ENCODE assay signal across 15 mouse cellular contexts in the genomic region with DNA sequence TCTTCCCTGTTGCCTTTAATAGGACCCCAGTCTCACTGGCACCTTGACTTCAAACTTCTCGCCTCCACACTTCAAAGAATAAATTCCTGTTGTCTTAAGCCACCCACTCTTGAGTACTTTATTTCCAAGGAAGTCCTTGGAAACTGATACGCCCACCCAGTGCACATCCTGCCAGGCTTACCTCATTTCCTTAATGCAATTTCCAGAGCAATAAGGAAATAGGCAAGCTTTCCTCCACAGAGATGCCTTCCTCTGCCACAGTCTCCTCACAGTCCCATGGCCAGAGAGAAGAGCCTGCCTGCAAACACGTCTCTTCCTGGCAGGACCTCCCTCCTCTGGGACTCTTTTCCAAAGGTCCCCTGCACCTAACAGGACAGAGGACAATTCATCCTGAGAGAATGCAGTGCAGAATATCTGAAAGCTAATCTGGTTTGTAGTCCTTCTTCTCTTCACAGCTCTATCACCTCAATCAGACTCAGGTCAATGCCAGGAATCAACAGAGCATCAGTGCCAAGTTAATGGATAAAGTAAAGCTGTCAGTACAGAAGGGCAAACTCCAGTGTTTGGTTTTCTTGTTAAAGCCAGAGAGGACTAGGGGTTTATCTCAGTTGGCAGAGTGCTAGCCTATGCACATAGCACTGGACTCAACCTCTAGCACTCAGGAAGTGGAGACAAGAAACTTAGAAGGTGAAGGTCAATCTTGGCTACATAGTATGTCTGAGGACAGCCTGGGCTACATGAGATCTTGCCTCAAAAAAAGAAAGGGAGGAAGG.
A peak's percentile ranks its signal among the peaks of the same experiment; 100 is the strongest.
DNase-seq lines count a peak whose midpoint lies in the region; ATAC-seq and TF ChIP-seq lines count a peak whose summit lies in the region.
"Had no signal": no experiment of that assay in that cellular context is flagged by ENCODE, and none has a peak within 500 bp of the region (broad histone marks: within the 10 kb centered on the region; RNA-seq: fewer than 3 reads in every experiment).

No protein-coding gene starts in this region.

- H3K4me1 ChIP-seq in kidney, adult 2 months (ENCODE audit: control insufficient read depth, insufficient read depth, low read length) = peaks cover 24% of the 10 kb centered on the region
- peaks cover 26% of the 10 kb centered on the region for H3K4me1 ChIP-seq in heart, embryonic 15.5 days (replicated peaks)
- H3K4me1 ChIP-seq in kidney, embryonic 15.5 days = peaks cover 15% of the 10 kb centered on the region; the same call in 1 of the 2 replicates
- peaks cover 17% of the 10 kb centered on the region; the same call in 1 of the 2 replicates for H3K4me1 ChIP-seq in lung, postnatal 0 days (ENCODE audit: insufficient read depth, low read depth, low read length)
- H3K4me1 ChIP-seq: embryonic facial prominence, embryonic 10.5 days; neural tube, embryonic 12.5 days had no signal

- H3K36me3 ChIP-seq in kidney, adult 2 months (ENCODE audit: control insufficient read depth, insufficient read depth, low read length) = no peaks in the 10 kb centered on the region
- H3K36me3 ChIP-seq in heart, embryonic 15.5 days = no peaks in the 10 kb centered on the region
- no peaks in the 10 kb centered on the region for H3K36me3 ChIP-seq in kidney, embryonic 15.5 days
- H3K36me3 ChIP-seq in lung, postnatal 0 days (ENCODE audit: insufficient read depth, low read length) = no peaks in the 10 kb centered on the region
- H3K36me3 ChIP-seq: embryonic facial prominence, embryonic 10.5 days; neural tube, embryonic 12.5 days had no signal

- H3K27ac ChIP-seq in kidney, adult 2 months (ENCODE audit: insufficient read depth, low read depth, low read length) = peak overlapping the region; percentile 0; the same call in 1 of the 2 replicates
- H3K27ac ChIP-seq in heart, embryonic 15.5 days = peak overlapping the region; percentile 32; the same call in 1 of the 2 replicates
- H3K27ac ChIP-seq in kidney, embryonic 15.5 days = peak overlapping the region; percentile 60
- peak overlapping the region; percentile 57 for H3K27ac ChIP-seq in lung, postnatal 0 days (ENCODE audit: low read length)
- H3K27ac ChIP-seq: embryonic facial prominence, embryonic 10.5 days; macrophage; neural tube, embryonic 12.5 days had no signal

- 63% methylated on average over 3 of the region's 3 CpGs for WGBS in kidney, adult 2 months
- WGBS in heart, embryonic 15.5 days = 59% methylated on average over 3 of the region's 3 CpGs
- WGBS in kidney, embryonic 15.5 days = 56% methylated on average over 3 of the region's 3 CpGs
- 33% methylated on average over 3 of the region's 3 CpGs for WGBS in lung, postnatal 0 days

- H3K9ac ChIP-seq in heart, embryonic 15.5 days = no peak overlapping the region
- H3K9ac ChIP-seq in kidney, embryonic 15.5 days = no peak overlapping the region
- H3K9ac ChIP-seq in lung, postnatal 0 days (replicated peaks; ENCODE audit: low read depth) = no peak overlapping the region
- H3K9ac ChIP-seq: neural tube, embryonic 12.5 days had no signal

- ATAC-seq in heart, embryonic 15.5 days (replicated peaks; ENCODE audit: insufficient number of reproducible peaks, insufficient read depth, low FRiP score, low read depth) = no peak
- no peak for ATAC-seq in kidney, embryonic 15.5 days (replicated peaks; ENCODE audit: low FRiP score)
- peak; percentile 84 for ATAC-seq in lung, postnatal 0 days
- ATAC-seq: intestine, embryonic 16.5 days had no signal

- H3K9me3 ChIP-seq in heart, embryonic 15.5 days (replicated peaks) = no peaks in the 10 kb centered on the region
- no peaks in the 10 kb centered on the region for H3K9me3 ChIP-seq in kidney, embryonic 15.5 days (replicated peaks)
- H3K9me3 ChIP-seq in lung, postnatal 0 days (ENCODE audit: low read length) = no peaks in the 10 kb centered on the region
- H3K9me3 ChIP-seq: embryonic facial prominence, embryonic 10.5 days; neural tube, embryonic 12.5 days had no signal

- peak; percentile 92 for TF ChIP-seq EP300 in lung, postnatal 0 days (IDR thresholded peaks at IDR 0.05)

- H3K4me2 ChIP-seq in heart, embryonic 15.5 days = no peak overlapping the region
- H3K4me2 ChIP-seq in kidney, embryonic 15.5 days = no peak overlapping the region
- H3K4me2 ChIP-seq in lung, postnatal 0 days (replicated peaks; ENCODE audit: low read depth, low read length) = no peak overlapping the region
- H3K4me2 ChIP-seq: neural tube, embryonic 12.5 days had no signal

- TF ChIP-seq POLR2A in kidney, adult 2 months (IDR thresholded peaks at IDR 0.05; ENCODE audit: low read depth, low read length) = no peak

- H3K27me3 ChIP-seq in kidney, adult 2 months (replicated peaks; ENCODE audit: control insufficient read depth, insufficient read depth, low read length) = no peaks in the 10 kb centered on the region
- no peaks in the 10 kb centered on the region for H3K27me3 ChIP-seq in heart, embryonic 15.5 days
- H3K27me3 ChIP-seq in kidney, embryonic 15.5 days = no peaks in the 10 kb centered on the region
- H3K27me3 ChIP-seq in lung, postnatal 0 days (replicated peaks; ENCODE audit: insufficient read depth, low read length) = no peaks in the 10 kb centered on the region
- H3K27me3 ChIP-seq: neural tube, embryonic 12.5 days had no signal

- H3K4me3 ChIP-seq in kidney, adult 2 months (ENCODE audit: insufficient read depth, low read depth, low read length) = no peak overlapping the region
- no peak overlapping the region for H3K4me3 ChIP-seq in heart, embryonic 15.5 days
- no peak overlapping the region for H3K4me3 ChIP-seq in kidney, embryonic 15.5 days (replicated peaks)
- H3K4me3 ChIP-seq in lung, postnatal 0 days (ENCODE audit: low read depth, low read length) = no peak overlapping the region
- H3K4me3 ChIP-seq: embryonic facial prominence, embryonic 10.5 days; neural tube, embryonic 12.5 days had no signal

- TF ChIP-seq CTCF in kidney, adult 2 months (conservative IDR thresholded peaks at IDR 0.05; ENCODE audit: insufficient read depth, insufficient read length, low read depth, low read length) = no peak
- TF ChIP-seq CTCF in lung, postnatal 0 days (IDR thresholded peaks at IDR 0.05) = no peak

- peak; percentile 85 for DNase-seq in kidney, adult 2 months
- no peak for DNase-seq in kidney, postnatal 10 days
- DNase-seq in lung, postnatal 0 days (ENCODE audit: low spot score) = peak; percentile 72
- no peak for DNase-seq in adrenal gland, adult (ENCODE audit: inconsistent age in 2 of 2, low spot score in 1 of 2)
- no peak for DNase-seq in layer of hippocampus, postnatal 10 days (ENCODE audit: low spot score in 2 of 2)
- no peak for DNase-seq in frontal cortex, postnatal 10 days (ENCODE audit: low spot score in 2 of 2)
- DNase-seq: cerebellum, adult 9-11 months; midbrain, embryonic 14.5 days; spleen, adult 18-20 months had no signal

Comparison
In these comparisons a context has a peak if more than half of its experiments do, and no peak if none do; other contexts are left out.
1. DNase-seq: peak in kidney, adult 2 months (single experiment) and lung, postnatal 0 days (single experiment); none in kidney, postnatal 10 days (single experiment), adrenal gland, adult (0 of 2), layer of hippocampus, postnatal 10 days (0 of 2) and frontal cortex, postnatal 10 days (0 of 2).
2. H3K27ac ChIP-seq: peak in every context shown above with its lines; median percentile 60 in kidney, embryonic 15.5 days; 57 in lung, postnatal 0 days; 32 in heart, embryonic 15.5 days; 0 in kidney, adult 2 months.